In genomic region chr7:27302172-27302571, GRCm38 (mm10) we compare ENCODE assay signal across 9 mouse cellular contexts. TPM values are rescaled to one million over a fixed set of nuclear protein-coding genes. Genes with fewer than 3 reads are reported as not detected.
A peak's percentile ranks its signal among the peaks of the same experiment; 100 is the strongest.
DNase-seq lines count a peak whose midpoint lies in the region; TF ChIP-seq lines count a peak whose summit lies in the region.
"Had no signal": no experiment of that assay in that cellular context is flagged by ENCODE, and none has a peak within 500 bp of the region (broad histone marks: within the 10 kb centered on the region; RNA-seq: fewer than 3 reads in every experiment).

No protein-coding gene starts in this region.

- 8% methylated on average over 11 of the region's 11 CpGs for WGBS in liver, adult 2 months

- H3K9ac ChIP-seq in liver, adult 2 months (ENCODE audit: low read depth, low read length), result no peak overlapping the region

- peak; percentile 99 for TF ChIP-seq CTCF in liver, adult 2 months (IDR thresholded peaks at IDR 0.05; ENCODE audit: low read depth, low read length)

- H3K79me2 ChIP-seq in liver, adult 2 months (ENCODE audit: control insufficient read depth, insufficient read depth, low read length), result no peaks in the 10 kb centered on the region

- H3K27me3 ChIP-seq in liver, adult 2 months (ENCODE audit: control insufficient read depth, insufficient read depth, low read length), result no peaks in the 10 kb centered on the region

- TF ChIP-seq POLR2A in liver, adult 2 months (IDR thresholded peaks at IDR 0.05; ENCODE audit: extremely low read depth, insufficient read depth, low read length), result no peak

- H3K4me3 ChIP-seq in liver, adult 2 months (ENCODE audit: insufficient read depth, low read depth, low read length), result no peak overlapping the region; the same call in 1 of the 2 replicates
- H3K4me3 ChIP-seq: erythroblast, embryonic 14.5 days had no signal

- H3K27ac ChIP-seq in liver, adult 2 months (replicated peaks; ENCODE audit: insufficient read depth, low read depth, low read length), result no peak overlapping the region

- H3K4me1 ChIP-seq in liver, adult 2 months (ENCODE audit: control insufficient read depth, insufficient read depth, low read length), result no peaks in the 10 kb centered on the region

- H3K36me3 ChIP-seq in liver, adult 2 months (ENCODE audit: control insufficient read depth, insufficient read depth, low read length), result no peaks in the 10 kb centered on the region

- DNase-seq in urinary bladder, adult 2 months (ENCODE audit: low spot score), result peak; percentile 58
- DNase-seq in urinary bladder, postnatal 10 days (ENCODE audit: low spot score), result no peak
- peak; percentile 70 for DNase-seq in cerebellum, adult 8-10 months
- DNase-seq in gastrocnemius, postnatal 25 days, result peak; percentile 60
- peak; percentile 74 for DNase-seq in kidney, adult 9 months
- peak; percentile 35 for DNase-seq in liver, adult 2 months (ENCODE audit: extremely low read depth, low read depth, low spot score)
- DNase-seq in ovary, adult 18-20 months (ENCODE audit: low spot score), result peak; percentile 41
- peak; percentile 79 for DNase-seq in urinary bladder, postnatal 14 days (ENCODE audit: low spot score)

RNA-seq across cellular contexts. Expression of gene Ltbp4, which starts 35.3 kb away (rescaled TPM):
- polyA plus RNA-seq in urinary bladder, adult 2 months (2012; rRNA removed), result 176 and 335 TPM in 2 replicates
- total RNA-seq in gastrocnemius, postnatal 25 days (2021), result 10 to 100 TPM; 69.4 to 77.8 TPM
- total RNA-seq in liver, adult 2 months (2014; rRNA removed), result 9.4 and 24.2 TPM in 2 replicates
- polyA plus RNA-seq in liver, adult 2 months (2012; rRNA removed), result 29.2 and 32.5 TPM in 2 replicates

RNA-seq across cellular contexts. Expression of gene Numbl, which starts 43.9 kb away (rescaled TPM):
- 44.1 and 47.3 TPM in 2 replicates for polyA plus RNA-seq in urinary bladder, adult 2 months (2012; rRNA removed)
- total RNA-seq in gastrocnemius, postnatal 25 days (2021), result 1 to 10 TPM; 3.6 to 5.4 TPM
- 0.46 and 0.74 TPM in 2 replicates for total RNA-seq in liver, adult 2 months (2014; rRNA removed)
- polyA plus RNA-seq in liver, adult 2 months (2012; rRNA removed), result 0.62 and 1.5 TPM in 2 replicates

RNA-seq across cellular contexts. Expression of gene Shkbp1, which starts 53.6 kb away (rescaled TPM):
- 39.4 and 46.5 TPM in 2 replicates for polyA plus RNA-seq in urinary bladder, adult 2 months (2012; rRNA removed)
- 1 to 10 TPM in 1 of 2 experiments, under 1 TPM in 1; 1.00 to 3.1 TPM for total RNA-seq in gastrocnemius, postnatal 25 days (2021)
- 3.6 and 4.4 TPM in 2 replicates for total RNA-seq in liver, adult 2 months (2014; rRNA removed)
- 19.8 and 23.9 TPM in 2 replicates for polyA plus RNA-seq in liver, adult 2 months (2012; rRNA removed)

RNA-seq across cellular contexts. Expression of gene Gm20479, which starts 55.0 kb away (rescaled TPM):
- 0.43 and 0.67 TPM in 2 replicates for polyA plus RNA-seq in urinary bladder, adult 2 months (2012; rRNA removed)
- total RNA-seq in gastrocnemius, postnatal 25 days (2021), result not detected
- not detected in 2 replicates for total RNA-seq in liver, adult 2 months (2014; rRNA removed)
- polyA plus RNA-seq in liver, adult 2 months (2012; rRNA removed), result not detected in 2 replicates
- polyA plus RNA-seq: erythroblast, embryonic 14.5 days had no signal
